Mouse (Mus musculus): ENCODE results near the gene Pcna. TPM values are rescaled to one million over a fixed set of nuclear protein-coding genes. Genes with fewer than 3 reads are reported as not detected.

Gene Pcna
- total RNA-seq, 1 experiment from 2014 or later: 132 TPM

GRCm38 (mm10) chr2:132233985-132234765, 18.9 kb downstream of the Pcna start:
- DNase-seq: no peak

GRCm38 (mm10) chr2:132232413-132232945, 20.6 kb downstream of the Pcna start:
- no peak for DNase-seq

- DNase-seq: no peak
These were observed 28.8 kb downstream of the Pcna start for GRCm38 (mm10) chr2:132224359-132224758.

- peak; percentile 42 for DNase-seq
These were observed 31.5 kb downstream of the Pcna start for GRCm38 (mm10) chr2:132221611-132222073.

GRCm38 (mm10) chr2:132211995-132212656, 41.0 kb downstream of the Pcna start:
- DNase-seq: peak; percentile 88

- no peak for DNase-seq
These were observed 42.3 kb downstream of the Pcna start for GRCm38 (mm10) chr2:132210806-132211312.

GRCm38 (mm10) chr2:132208246-132208881, 44.8 kb downstream of the Pcna start:
- DNase-seq: peak; percentile 69

GRCm38 (mm10) chr2:132206316-132206881, 46.7 kb downstream of the Pcna start:
- DNase-seq: peak; percentile 53

GRCm38 (mm10) chr2:132205549-132205948, 47.6 kb downstream of the Pcna start:
- no peak for DNase-seq

- DNase-seq: peak; percentile 60
These were observed 49.3 kb downstream of the Pcna start for GRCm38 (mm10) chr2:132203773-132204172.

- DNase-seq: no peak
These were observed 49.9 kb downstream of the Pcna start for GRCm38 (mm10) chr2:132203186-132203585.

Other genes with a start within 250 kb of the Pcna start
- gene Rassf2, start 223.1 kb downstream of the Pcna start, total RNA-seq (2021): 9.4 and 22.2 TPM in 2 replicates
- 82.8 and 109 TPM in 2 replicates for gene Slc23a2, start 108.2 kb downstream of the Pcna start, total RNA-seq (2021)
- gene Tmem230, start 5.5 kb downstream of the Pcna start, total RNA-seq (2021): 32.8 and 34.8 TPM in 2 replicates
- gene Cds2, start 9.8 kb upstream of the Pcna start, total RNA-seq (2021): 61.1 and 62.8 TPM in 2 replicates
- not detected in 2 replicates for gene Prokr2, start 132.1 kb upstream of the Pcna start, total RNA-seq (2021)

All from adrenal gland, postnatal 14 days (tissue).